Mouse (Mus musculus) CH12.LX (cell line): Measurements from ENCODE around the gene Mnd1. TPM values are rescaled to one million over a fixed set of nuclear protein-coding genes. Genes with fewer than 3 reads are reported as not detected.

Experiments used
- DNase-seq: peaks from one replicate; pipeline ENCODE4 v3.0.0-alpha.2; 2013; ENCODE audit errors: extremely low read depth
- H3K27ac ChIP-seq: 2 replicates; pipeline ENCODE4 v1.5.1; 2012; ENCODE audit warnings: low read depth, mild to moderate bottlenecking, control low read depth, moderate library complexity; ENCODE audit not compliant: insufficient read depth
- H3K27me3 ChIP-seq: replicated peaks from 2 replicates; pipeline ENCODE3; 2012; ENCODE audit warnings: inconsistent platforms
- H3K36me3 ChIP-seq, 2 experiments: replicated peaks in 1 of 2; 2 replicates each; pipeline versions ENCODE3 to v1.6.1; 2012; ENCODE audit warnings: inconsistent platforms in 1 of 2, low read length in 1 of 2, mild to moderate bottlenecking in 1 of 2, mixed read lengths in 1 of 2, moderate library complexity in 1 of 2; ENCODE audit not compliant: control insufficient read depth in 1 of 2, insufficient read depth in 1 of 2
- H3K4me1 ChIP-seq, 2 experiments: 2 replicates each; pipeline ENCODE4 v1.6.1; 2012; ENCODE audit warnings: inconsistent platforms in 1 of 2, moderate library complexity in 1 of 2; ENCODE audit not compliant: insufficient read depth in 2 of 2, control insufficient read depth in 1 of 2
- H3K4me2 ChIP-seq: 2 replicates; pipeline ENCODE4 v1.6.1; 2012; ENCODE audit warnings: low read depth, mild to moderate bottlenecking, control low read depth; ENCODE audit not compliant: poor library complexity, insufficient read depth, severe bottlenecking
- H3K4me3 ChIP-seq, 3 experiments: fragments of 150-350 bp in 1 of 3; sonication (generic) in 1 of 3; replicated peaks in 1 of 3; 2 replicates each; pipeline versions ENCODE3 to v1.5.1; 2011 to 2012; ENCODE audit warnings: low read depth in 2 of 3, low read length in 2 of 3, mild to moderate bottlenecking in 2 of 3, moderate library complexity in 2 of 3, control low read depth in 1 of 3, improper control_type of control experiment in 1 of 3, inconsistent platforms in 1 of 3, mixed read lengths in 1 of 3; ENCODE audit not compliant: poor library complexity in 1 of 3
- H3K79me2 ChIP-seq: replicated peaks from 2 replicates; pipeline ENCODE4 v1.6.1; 2012; ENCODE audit warnings: mild to moderate bottlenecking, moderate library complexity; ENCODE audit not compliant: control insufficient read depth, poor library complexity, insufficient read depth, severe bottlenecking; ENCODE audit errors: extremely low read depth
- H3K9ac ChIP-seq: 2 replicates; pipeline ENCODE4 v1.6.1; 2012; ENCODE audit warnings: low read depth, mild to moderate bottlenecking, control low read depth, moderate library complexity; ENCODE audit not compliant: insufficient read depth
- H3K9me3 ChIP-seq: replicated peaks from 2 replicates; pipeline ENCODE3; 2012; ENCODE audit warnings: low read length, inconsistent platforms, mixed read lengths
- BHLHE40 ChIP-seq: IDR thresholded peaks from 2 replicates; pipeline ENCODE4 v1.6.1; 2011; ENCODE audit warnings: mild to moderate bottlenecking, low read depth, low read length, improper control_type of control experiment
- CHD2 ChIP-seq: IDR thresholded peaks from 2 replicates; pipeline ENCODE4 v1.6.1; 2011; ENCODE audit warnings: low read length, improper control_type of control experiment
- E2F4 ChIP-seq: IDR thresholded peaks from 2 replicates; pipeline ENCODE4 v1.6.1; 2011; ENCODE audit warnings: low read depth, low read length, improper control_type of control experiment; ENCODE audit not compliant: insufficient replicate concordance
- EP300 ChIP-seq: IDR thresholded peaks from 2 replicates; pipeline ENCODE4 v1.6.1; 2011; ENCODE audit warnings: low read length, improper control_type of control experiment
- ETS1 ChIP-seq: conservative IDR thresholded peaks from 2 replicates; pipeline ENCODE4 v1.6.1; 2012; ENCODE audit warnings: low read depth, mild to moderate bottlenecking, inconsistent platforms, low read length, improper control_type of control experiment, moderate library complexity
- HCFC1 ChIP-seq: IDR thresholded peaks from 2 replicates; pipeline ENCODE4 v1.6.1; 2012; ENCODE audit warnings: low read depth, mild to moderate bottlenecking, inconsistent platforms, low read length, improper control_type of control experiment
- IRF4 ChIP-seq: IDR thresholded peaks from 2 replicates; pipeline ENCODE4 v1.6.1; 2014; ENCODE audit warnings: low read depth, mild to moderate bottlenecking, inconsistent platforms, low read length, improper control_type of control experiment
- JUN ChIP-seq: IDR thresholded peaks from 2 replicates; pipeline ENCODE4 v1.6.1; 2011; ENCODE audit warnings: low read depth, mild to moderate bottlenecking, low read length, improper control_type of control experiment, moderate library complexity; ENCODE audit not compliant: insufficient read depth
- KAT2A ChIP-seq: IDR thresholded peaks from 2 replicates; pipeline ENCODE4 v1.6.1; 2012; ENCODE audit warnings: low read length, improper control_type of control experiment, inconsistent platforms; ENCODE audit not compliant: insufficient replicate concordance
- MAFK ChIP-seq: IDR thresholded peaks from 2 replicates; pipeline ENCODE4 v1.6.1; 2011; ENCODE audit warnings: low read length, improper control_type of control experiment; ENCODE audit not compliant: insufficient replicate concordance
- MAZ ChIP-seq: IDR thresholded peaks from 2 replicates; pipeline ENCODE4 v1.6.1; 2012; ENCODE audit warnings: low read depth, mild to moderate bottlenecking, inconsistent platforms, low read length, improper control_type of control experiment, moderate library complexity
- MEF2A ChIP-seq: IDR thresholded peaks from 2 replicates; pipeline ENCODE4 v1.6.1; 2014; ENCODE audit warnings: low read depth, mild to moderate bottlenecking, inconsistent platforms, low read length, improper control_type of control experiment, borderline replicate concordance
- MXI1 ChIP-seq: IDR thresholded peaks from 2 replicates; pipeline ENCODE4 v1.6.1; 2011; ENCODE audit warnings: mild to moderate bottlenecking, low read depth, low read length, improper control_type of control experiment
- MYC ChIP-seq: IDR thresholded peaks from 2 replicates; pipeline ENCODE4 v1.6.1; 2011; ENCODE audit warnings: low read depth, mild to moderate bottlenecking, improper control_type of control experiment, low read length
- NELFE ChIP-seq: IDR thresholded peaks from 2 replicates; pipeline ENCODE4 v1.6.1; 2011; ENCODE audit warnings: low read depth, low read length, improper control_type of control experiment
- PAX5 ChIP-seq: IDR thresholded peaks from 2 replicates; pipeline ENCODE4 v1.6.1; 2012; ENCODE audit warnings: low read length, inconsistent platforms, mixed read lengths
- POLR2AphosphoS2 ChIP-seq: IDR thresholded peaks from 2 replicates; pipeline ENCODE4 v1.6.1; 2011; ENCODE audit warnings: low read depth, low read length, improper control_type of control experiment
- SIN3A ChIP-seq: IDR thresholded peaks from 2 replicates; pipeline ENCODE4 v1.6.1; 2012; ENCODE audit warnings: low read length, improper control_type of control experiment, inconsistent platforms
- SMC3 ChIP-seq: IDR thresholded peaks from 2 replicates; pipeline ENCODE4 v1.6.1; 2011; ENCODE audit warnings: low read depth, low read length, improper control_type of control experiment
- TBP ChIP-seq: conservative IDR thresholded peaks from 2 replicates; pipeline ENCODE4 v1.6.1; 2011; ENCODE audit warnings: low read depth, low read length, improper control_type of control experiment
- TCF12 ChIP-seq: IDR thresholded peaks from 2 replicates; pipeline ENCODE4 v1.6.1; 2014; ENCODE audit warnings: low read depth, mild to moderate bottlenecking, inconsistent platforms, low read length, improper control_type of control experiment
- USF1 ChIP-seq: IDR thresholded peaks from 2 replicates; pipeline ENCODE4 v1.6.1; 2014; ENCODE audit warnings: low read depth, mild to moderate bottlenecking, inconsistent platforms, low read length, improper control_type of control experiment
- ZMIZ1 ChIP-seq: IDR thresholded peaks from 2 replicates; pipeline ENCODE4 v1.6.1; 2012; ENCODE audit warnings: low read depth, mild to moderate bottlenecking, inconsistent platforms, low read length, improper control_type of control experiment
- dilution Hi-C: fragments of 300-500 bp; cut with MboI; formaldehyde crosslinking; loops from 2 replicates; pipeline ENCODE4 v1.14.3; 2020; ENCODE audit warnings: low sequenced_read_pairs; ENCODE audit not compliant: extremely low pct_unique_long_range_greater_than_20kb, extremely low pct_ligation_motif_present
- in situ Hi-C: fragments of 300-500 bp; cut with MboI; formaldehyde crosslinking; loops from 3 replicates; pipeline ENCODE4 v1.14.3; 2019; ENCODE audit warnings: low sequenced_read_pairs, low pct_ligation_motif_present, low pct_unique_long_range_greater_than_20kb, mixed read lengths
- polyA plus RNA-seq: library from polyadenylated mRNA; unstranded; fragments of >175 nt; gene quantifications from 2 replicates; pipeline ENCODE4 v1.2.1, GENCODE M21; 2012; ENCODE audit warnings: low read depth; ENCODE audit not compliant: insufficient read length
- total RNA-seq, 2 experiments: library from RNA; depleted of rRNA; stranded (reverse); fragments of 300-350 nt in 1 of 2; fragments of >200 nt in 1 of 2; gene quantifications; 2 replicates each; pipeline ENCODE4 v1.2.3; 2012 to 2014

Gene Mnd1
- total and polyA plus RNA-seq, 3 experiments, result 14.2 to 23.1 (median 19.0) TPM

- dilution Hi-C loops, result no loop called here
- DNase-seq, result peak; percentile 87
Measured at GRCm38 (mm10) chr3:84157011-84157410, 1.4 kb upstream of the Mnd1 start.

GRCm38 (mm10) chr3:84156105-84156504, 519 bp upstream of the Mnd1 start:
- Histone ChIP-seq H3K4me2 (peak overlapping the region; percentile 55; the same call in 1 of the 2 replicates), H3K79me2 (peaks cover 3% of the 10 kb centered on the region), H3K4me1 (peaks cover 4 to 41% of the 10 kb centered on the region in 2 experiments; a peak in 3 of 4 replicates), H3K36me3 (peaks cover 0 to 6% of the 10 kb centered on the region in 2 experiments), H3K9ac (no peak overlapping the region), H3K27ac (no peak overlapping the region), H3K9me3 (peaks cover 2% of the 10 kb centered on the region), H3K4me3 (peak overlapping the region in 2 of 3 experiments; percentile 37 to 73), H3K27me3 (no peaks in the 10 kb centered on the region)
- in situ Hi-C loops (loop anchor here (25.0 kb wide), 1 partner anchor 381 kb away; no protein-coding TSS in a partner anchor), dilution Hi-C loops (no loop called here)
- no peak for TF ChIP-seq TCF12
- TF ChIP-seq E2F4, result no peak
- no peak for TF ChIP-seq MYC
- TF ChIP-seq POLR2AphosphoS2, result no peak
- no peak for TF ChIP-seq MXI1
- no peak for TF ChIP-seq PAX5
- TF ChIP-seq CHD2, result no peak
- DNase-seq, result no peak

More at GRCm38 (mm10) chr3:84157011-84157410, 1.4 kb upstream of the Mnd1 start:
- peaks cover 0 to 3% of the 10 kb centered on the region in 2 experiments for H3K36me3 ChIP-seq
- H3K27ac ChIP-seq, result no peak overlapping the region
- TF ChIP-seq JUN, result no peak
- TF ChIP-seq ZMIZ1, result 0 out of 2 replicates have a peak, but pooled peaks have one; percentile 46
- peak; percentile 87 for TF ChIP-seq ETS1
- TF ChIP-seq BHLHE40, result peak; percentile 40; the same call in 1 of the 2 replicates
- TF ChIP-seq TBP, result no peak
- peak; percentile 88 for TF ChIP-seq SIN3A
- peak; percentile 32; the same call in 1 of the 2 replicates for TF ChIP-seq HCFC1
- TF ChIP-seq EP300, result peak; percentile 65
- TF ChIP-seq MEF2A, result 0 out of 2 replicates have a peak, but pooled peaks have one; percentile 39
- 0 out of 2 replicates have a peak, but pooled peaks have one; percentile 13 for TF ChIP-seq MAZ
- peak; percentile 60; the same call in 1 of the 2 replicates for TF ChIP-seq IRF4
- peak; percentile 69; the same call in 1 of the 2 replicates for TF ChIP-seq KAT2A
- TF ChIP-seq NELFE, result no peak
- 0 out of 2 replicates have a peak, but pooled peaks have one; percentile 24 for TF ChIP-seq TCF12
- TF ChIP-seq USF1, result no peak
- peak; percentile 65 for TF ChIP-seq MAFK
- no peak for TF ChIP-seq SMC3
- H3K9me3 ChIP-seq, result no peaks in the 10 kb centered on the region
- no peak overlapping the region for H3K4me3 ChIP-seq
- in situ Hi-C loops, result loop anchor here (25.0 kb wide), 1 partner anchor 380 kb away; no protein-coding TSS in a partner anchor
- no peak overlapping the region; the same call in 1 of the 2 replicates for H3K4me2 ChIP-seq
- H3K4me1 ChIP-seq, result peaks cover 4 to 41% of the 10 kb centered on the region in 2 experiments; a peak in 3 of 4 replicates
- no peak overlapping the region for H3K9ac ChIP-seq
- H3K27me3 ChIP-seq, result no peaks in the 10 kb centered on the region
- peaks cover 3% of the 10 kb centered on the region; the same call in 1 of the 2 replicates for H3K79me2 ChIP-seq
